Mouse (Mus musculus) kidney, adult 11 months (tissue): ENCODE measurements around the gene Dab1.

Experiments
- DNase-seq: peaks from one replicate; pipeline ENCODE4 v3.0.0; 2022

The Dab1 gene

DNA sequence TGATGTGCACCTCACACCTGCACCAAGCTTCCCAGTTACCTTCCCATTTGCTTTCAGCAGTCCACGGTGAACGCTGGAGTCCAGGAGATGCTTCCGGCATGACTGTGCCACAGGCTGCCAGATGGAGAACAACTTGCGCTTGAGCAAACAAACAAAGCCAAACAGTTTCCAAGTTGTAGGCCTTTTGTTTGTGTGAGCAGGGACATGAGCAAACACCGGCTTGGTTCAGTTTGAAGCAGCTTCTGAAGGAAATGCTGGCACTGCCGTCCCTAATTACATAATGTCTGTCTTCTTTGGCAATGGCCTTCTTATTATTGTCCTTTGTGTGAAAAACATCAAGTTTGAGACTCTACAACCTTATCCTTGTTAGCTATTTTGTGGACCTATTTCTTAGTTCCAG is 664.7 kb downstream of the Dab1 start:
- no peak for DNase-seq

DNA sequence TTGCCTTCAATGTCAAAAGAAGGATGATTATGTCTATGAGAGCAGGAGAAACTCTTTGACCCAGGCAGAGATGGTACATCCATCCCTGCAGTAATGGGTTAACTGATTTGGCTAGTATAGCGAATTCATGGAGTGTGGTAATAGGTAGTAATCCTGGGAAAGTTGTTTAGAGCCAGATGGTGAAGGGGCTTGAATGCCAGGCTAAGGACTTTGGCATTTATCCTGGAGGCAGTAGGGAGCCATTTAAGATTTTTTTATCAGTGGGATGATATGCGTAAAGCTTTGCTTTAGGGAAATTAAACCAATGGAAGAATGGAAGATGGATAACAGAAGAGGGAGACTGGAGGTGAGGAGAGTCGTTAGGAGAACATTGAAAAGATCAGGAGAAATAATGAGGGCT is 669.2 kb downstream of the Dab1 start:
- DNase-seq = no peak

DNA sequence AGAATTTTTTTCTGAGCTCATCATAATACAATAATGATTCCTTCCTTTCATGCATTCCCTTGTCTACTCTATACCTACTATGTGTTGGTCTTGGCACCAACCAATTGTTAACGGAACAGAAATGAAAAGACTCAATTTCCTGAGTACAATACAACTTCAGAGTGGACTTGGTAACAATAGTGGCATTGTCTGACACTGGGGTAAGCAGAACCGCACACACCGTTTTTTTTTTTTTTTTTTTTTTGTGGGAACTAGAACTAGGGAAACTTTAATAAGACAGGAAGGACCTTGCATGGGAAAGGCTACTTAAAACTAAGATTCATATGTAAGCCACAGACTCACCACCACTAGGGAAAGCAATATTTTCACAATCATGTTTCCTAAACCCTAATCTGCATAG is 682.6 kb downstream of the Dab1 start:
- no peak for DNase-seq

DNA sequence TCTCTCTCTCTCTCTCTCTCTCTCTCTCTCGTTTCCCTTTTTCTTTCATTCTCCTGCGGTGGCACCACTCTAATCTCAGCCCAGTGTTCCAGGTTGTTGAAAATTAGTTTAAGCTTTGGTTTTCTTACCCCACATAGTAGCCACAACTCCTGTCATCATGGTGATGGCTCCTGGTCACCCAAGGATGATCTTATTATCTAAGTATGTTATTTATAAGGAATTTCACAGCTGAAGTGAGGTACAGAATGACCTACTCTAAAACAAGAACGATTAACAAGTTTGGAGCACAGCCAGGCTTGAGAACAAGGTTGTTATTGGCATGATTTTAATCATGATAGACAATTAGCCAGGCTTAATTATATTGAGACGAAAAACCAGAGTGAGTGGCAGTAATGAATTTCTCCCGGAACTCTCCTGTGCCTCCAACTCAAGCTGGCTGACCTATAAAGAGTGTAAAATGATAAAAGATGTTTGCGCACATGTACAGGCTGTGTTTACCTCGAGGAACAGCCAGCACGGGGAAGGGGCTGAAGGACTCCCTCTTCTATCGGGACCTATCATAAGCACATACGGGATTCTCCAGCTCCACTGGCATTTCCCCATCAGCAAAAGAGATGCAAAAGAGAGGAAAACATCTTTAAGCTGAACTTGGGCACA is 684.0 kb downstream of the Dab1 start:
- DNase-seq = no peak

DNA sequence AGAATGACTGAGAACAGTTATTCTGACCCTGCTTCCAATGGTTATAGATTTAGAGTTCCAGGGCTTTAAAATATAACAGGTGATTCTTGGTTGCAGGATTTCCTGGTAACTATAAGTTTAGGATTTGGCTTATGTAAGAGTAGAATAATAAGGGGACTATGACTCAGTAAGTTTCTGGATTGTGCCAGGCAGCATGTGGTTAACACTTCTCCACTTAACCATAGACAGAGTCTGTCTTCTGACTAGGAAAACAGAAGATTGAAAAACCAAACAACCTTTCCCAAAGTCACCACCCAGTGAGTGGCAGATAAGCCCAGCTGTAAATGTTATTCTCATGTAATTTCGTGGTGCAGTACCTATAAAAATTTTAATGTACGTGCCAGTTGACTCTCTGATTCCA is 688.6 kb downstream of the Dab1 start:
- DNase-seq = no peak

DNA sequence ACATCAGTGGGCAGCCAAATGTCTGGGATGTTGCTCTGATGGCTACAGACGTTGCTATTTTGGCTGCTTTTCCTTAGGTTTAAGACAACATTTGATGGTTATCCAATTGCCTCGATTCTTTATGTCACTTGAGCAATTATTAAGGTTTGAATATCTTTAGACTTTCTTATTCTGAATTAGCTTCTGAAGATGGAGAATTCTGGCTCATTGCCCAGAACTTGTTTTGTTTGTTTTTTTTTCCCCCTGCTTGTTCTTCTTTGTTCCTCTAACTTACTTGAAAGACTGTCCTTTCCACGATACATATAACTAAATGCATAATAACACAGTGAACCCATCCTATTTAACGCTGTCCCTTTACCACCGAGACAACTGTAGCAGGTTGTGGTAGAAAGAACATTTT is 707.1 kb downstream of the Dab1 start:
- DNase-seq = no peak

DNA sequence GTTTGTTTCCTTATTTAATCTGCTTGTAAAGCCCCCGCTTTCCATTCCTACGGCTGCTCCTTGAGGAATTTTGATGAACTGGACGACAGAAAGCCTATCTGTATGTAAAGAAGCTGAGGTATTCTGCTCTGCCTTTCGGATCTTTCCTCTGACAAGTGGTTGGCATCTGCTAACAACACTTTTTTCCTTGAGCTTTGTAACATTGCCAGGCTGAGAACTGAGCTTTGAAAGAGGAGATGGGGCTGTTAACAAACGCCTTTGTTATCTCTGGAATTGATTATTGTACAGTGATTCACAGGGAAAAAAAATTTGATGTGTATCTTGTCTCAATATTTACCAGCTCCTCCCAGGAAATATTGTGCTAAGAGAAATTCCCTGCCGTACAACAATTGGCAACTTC is 712.7 kb downstream of the Dab1 start:
- DNase-seq = no peak

DNA sequence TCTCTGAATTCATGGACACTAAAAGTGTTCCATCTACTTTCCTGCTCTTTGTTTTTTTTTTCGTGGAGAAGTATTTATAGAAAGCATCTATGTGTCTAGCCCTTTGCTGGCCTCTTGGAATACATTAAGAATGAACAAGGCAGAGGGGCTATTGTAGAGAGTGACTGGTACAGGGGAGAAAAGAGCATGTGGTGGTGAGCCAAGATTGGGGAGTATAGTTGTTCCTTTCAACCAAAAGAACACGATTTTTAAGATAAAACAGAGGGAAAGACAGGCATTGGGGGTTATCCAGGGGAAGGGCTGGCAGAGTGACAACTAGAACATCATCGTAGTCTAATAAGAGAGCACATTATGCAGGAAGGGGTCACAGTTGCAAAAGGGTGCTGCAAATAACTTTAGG is 713.2 kb downstream of the Dab1 start:
- DNase-seq = no peak

DNA sequence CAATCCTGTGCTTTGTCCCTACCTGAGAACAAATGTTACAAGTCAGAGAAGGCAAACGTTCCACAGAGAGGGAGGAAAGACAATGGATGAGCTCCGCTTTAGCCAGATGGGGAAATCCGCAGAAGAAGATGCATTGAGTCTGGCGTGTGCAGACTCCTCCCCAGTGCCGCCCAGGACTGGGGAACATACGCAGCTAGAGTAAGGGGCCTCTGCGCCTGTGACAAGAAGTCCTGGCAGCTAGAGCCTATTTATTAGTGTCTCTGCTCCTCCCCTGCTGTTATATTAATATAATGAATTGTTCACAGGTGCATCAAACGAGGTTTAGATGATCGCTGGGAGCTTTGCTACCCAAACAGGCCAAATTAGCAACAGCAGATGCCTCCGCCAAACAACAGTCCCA is 718.1 kb downstream of the Dab1 start:
- no peak for DNase-seq

DNA sequence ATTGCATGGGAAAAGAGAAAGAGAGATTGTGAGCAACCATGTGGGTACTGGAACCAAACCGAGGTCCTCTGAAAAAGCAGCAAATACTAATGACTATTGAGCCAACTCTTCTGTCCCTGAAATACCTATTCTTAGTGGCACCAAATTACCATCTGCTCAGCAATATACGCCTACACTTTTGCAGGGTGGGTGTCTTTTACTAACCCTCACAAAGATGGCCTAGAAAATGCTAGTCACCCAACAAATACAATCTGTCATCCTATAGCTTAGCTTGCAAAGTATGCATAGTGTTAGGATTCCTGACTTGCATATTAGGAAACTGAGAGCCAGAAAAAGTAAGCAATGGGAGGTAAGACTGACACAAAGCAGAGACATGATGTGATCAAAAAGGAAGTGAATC is 719.2 kb downstream of the Dab1 start:
- DNase-seq = no peak

DNA sequence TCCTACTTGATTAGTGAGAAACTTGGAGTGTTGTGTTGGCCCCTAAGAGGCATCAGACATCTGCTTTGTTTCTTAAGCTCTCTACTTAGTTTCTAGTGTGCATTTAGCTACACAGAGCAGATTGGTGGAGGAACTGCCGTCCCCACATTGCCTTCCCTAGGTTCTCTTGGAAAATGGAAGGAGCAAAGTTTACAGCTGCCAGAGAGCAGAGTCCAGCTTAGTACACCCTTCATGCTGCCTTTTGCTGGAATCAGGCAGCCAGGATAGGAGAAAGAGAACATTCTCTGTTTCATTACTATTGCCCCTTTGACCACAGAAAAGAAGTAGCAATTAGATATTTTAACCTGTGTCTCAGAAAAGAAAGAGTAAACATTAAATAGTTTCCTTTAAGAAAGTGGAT is 742.2 kb downstream of the Dab1 start:
- DNase-seq = no peak

DNA sequence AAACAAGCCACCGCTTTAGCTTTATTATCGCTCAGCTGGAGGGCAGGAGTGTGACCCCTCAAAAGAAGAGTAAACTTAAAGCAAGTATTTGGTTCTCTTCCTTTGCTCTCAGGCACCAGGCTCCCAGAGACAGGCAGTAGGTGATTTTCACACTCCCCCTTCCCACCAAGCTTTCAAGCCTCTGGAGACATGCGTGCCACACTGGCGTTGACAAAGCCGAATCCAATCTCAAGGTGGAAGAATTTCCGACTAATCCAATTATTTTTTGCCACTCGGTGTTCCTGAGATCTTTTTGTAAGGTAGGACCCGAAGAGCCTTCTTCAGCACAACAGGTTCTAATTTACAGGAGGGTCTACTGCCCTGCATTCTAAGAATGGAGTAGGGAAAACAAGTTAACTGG is 747.3 kb downstream of the Dab1 start:
- DNase-seq = no peak

DNA sequence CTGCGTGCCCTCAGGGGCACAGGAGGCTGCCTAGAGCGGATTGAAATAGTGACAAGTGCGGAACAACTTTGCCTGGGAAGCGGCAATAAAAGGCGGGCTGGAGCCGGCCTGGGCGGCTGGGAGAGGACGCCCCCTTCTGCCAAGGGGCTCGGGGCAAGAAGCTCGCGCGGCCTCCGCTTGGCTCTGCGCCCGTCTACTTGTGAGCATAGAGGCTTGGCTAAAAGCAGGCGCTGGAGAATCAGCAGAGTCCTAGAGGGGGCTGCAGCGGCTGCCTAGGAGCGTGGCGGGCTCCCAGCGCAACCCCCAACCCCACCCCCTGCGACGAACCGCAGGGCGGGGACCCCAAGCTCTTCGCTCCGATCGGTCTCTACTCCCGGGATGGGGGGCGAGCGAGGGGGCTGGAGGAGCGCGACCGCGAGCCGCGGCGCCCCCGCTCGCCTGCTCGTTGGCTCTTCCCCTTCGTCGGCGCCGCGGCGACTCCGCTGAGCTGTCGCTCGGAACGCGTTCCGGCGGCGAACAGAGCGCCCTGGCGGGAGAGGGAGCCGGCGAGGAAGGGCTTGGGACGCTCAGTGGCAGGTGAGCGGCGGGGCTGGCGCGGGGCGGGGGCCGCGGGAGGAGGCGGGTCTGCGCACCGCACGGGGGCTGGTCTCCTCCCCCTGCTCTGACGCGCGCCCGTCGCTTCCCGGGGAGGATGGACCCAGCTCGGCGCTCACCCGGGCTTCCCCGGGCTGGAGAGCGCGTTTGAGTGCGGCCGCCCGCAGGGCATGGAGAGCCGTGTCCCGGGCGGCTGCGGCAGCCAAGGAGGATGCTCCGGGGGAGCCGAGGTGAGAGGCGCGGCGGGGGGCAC is 748.0 kb downstream of the Dab1 start:
- peak; percentile 67 for DNase-seq

DNA sequence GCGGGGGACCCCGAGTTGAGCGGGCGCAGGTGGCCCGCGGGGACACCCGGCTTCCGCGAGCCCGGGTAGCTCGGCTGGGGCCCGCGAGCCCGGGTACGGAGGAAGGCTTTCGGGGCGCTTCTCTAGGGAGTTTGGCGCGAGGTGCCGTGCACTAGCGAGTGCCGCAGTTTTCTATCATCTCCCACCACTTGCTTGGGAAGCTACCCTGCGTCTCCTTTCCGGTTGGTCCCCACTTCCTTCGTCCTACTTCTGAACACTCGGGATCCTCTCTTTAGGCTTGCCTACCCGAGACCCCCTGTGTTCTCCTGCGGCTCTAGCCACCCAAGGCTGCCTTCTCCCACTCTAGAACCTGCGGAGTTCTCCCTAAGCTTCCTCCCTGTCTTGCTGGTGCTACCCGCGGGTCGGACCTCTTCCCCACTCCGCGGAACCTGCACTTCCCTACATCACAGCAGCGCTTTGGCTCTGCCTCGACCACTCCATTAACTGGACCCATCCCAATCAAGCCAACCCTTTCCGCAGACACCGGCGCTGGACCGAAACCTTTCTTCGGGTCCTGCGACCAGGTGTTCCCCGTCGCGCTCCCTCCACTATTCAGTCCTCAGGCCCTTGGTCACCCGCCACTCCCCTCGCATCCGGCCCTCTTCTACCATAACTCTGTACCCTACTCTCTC is 748.7 kb downstream of the Dab1 start:
- DNase-seq = no peak

DNA sequence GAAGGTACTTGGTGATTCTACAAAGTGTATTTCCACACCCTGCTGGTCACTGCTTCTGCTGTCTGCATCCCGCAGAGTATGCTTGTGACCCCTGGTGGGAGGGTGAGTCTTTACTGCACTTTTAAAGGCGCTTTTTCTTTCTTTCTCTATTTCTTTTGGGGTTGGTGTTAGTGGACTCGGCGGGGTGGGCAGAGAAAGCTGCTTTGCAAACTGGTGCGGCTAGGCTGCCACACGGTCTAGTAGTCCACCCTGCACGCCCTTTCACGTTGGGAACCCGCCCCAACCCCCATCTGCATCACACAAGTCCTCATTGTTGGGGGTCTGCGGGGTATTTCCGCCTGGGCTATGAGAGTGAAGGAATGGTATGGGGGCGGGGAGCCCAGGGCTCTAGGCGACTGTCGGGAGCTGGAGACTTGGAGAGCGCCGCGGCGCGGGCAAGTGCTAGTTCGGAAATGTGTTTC is 749.4 kb downstream of the Dab1 start:
- no peak for DNase-seq

DNA sequence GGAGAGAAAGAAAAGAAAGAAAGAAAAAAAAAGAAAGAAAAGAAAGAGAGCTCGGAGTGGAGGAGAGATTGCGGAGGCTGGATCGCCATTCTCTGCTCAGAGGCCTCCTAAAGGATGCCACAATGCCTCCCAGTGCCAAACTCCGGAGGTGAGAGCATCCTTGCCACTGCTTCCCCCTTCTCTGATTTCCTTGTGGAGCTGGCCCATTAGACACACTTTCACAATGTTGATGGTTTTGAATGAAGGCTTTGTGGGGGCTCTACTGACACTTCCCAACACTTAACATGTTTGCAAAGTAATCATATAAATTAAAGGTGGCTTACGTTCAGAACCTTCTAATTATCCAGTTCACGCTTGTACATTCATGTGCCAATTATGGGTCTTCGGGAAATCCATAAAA is 749.9 kb downstream of the Dab1 start:
- no peak for DNase-seq

DNA sequence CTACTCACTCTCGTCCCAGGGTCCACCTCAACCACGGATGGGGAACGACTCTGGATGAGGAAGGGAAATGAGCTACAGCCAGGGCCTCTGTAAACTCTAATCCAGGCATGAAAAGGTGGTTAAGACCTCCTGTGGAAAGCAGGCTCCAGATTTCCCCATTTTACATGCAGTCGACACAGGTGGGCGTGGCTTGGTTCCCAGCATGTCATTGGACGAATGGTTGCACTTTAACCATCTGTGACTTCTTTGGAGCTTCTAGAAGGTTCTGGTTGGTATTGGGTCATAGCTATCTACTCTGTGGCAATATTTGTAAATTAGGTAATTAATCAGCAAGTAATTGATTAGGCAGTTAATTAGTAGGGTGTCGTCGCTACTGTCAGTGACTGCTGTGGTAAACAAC is 752.0 kb downstream of the Dab1 start:
- no peak for DNase-seq

DNA sequence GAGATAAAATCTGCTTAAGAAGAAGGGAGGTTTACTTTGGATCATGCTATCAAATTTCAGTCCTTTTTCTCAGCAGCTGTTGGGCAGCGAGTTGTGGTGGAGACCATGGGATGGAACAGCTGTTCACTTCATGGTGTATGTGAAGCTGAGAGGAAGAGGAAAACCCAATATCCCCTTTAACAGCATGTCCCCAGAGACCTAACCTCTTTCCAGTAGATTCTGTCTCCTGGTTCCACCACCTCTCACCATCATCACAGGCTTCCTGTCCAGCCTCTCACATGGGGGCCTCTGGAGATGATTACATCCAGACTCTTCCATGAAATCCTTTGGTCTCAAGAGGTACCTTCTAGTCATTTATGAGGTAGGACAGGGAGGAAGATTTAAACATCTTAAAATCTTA is 755.0 kb downstream of the Dab1 start:
- DNase-seq = no peak

DNA sequence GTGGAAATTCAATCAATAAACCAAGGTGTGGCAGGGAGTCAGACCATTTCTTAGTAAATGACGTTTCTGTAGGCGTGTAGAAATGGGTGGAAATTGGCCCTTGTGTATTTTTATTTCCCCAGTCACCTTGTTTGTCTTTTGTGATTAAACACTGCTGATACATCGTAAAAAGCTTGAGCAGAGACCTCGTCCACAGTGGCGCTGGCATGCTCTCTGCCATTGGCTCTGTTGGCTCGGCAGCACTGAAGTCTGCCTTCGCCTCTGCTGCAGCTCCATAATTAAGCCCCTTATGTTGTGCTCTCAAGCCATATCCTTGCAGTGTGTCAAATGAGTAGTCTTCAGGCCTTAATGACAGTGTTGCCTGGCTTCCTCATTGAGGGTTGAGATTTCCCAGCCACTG is 765.5 kb downstream of the Dab1 start:
- no peak for DNase-seq

DNA sequence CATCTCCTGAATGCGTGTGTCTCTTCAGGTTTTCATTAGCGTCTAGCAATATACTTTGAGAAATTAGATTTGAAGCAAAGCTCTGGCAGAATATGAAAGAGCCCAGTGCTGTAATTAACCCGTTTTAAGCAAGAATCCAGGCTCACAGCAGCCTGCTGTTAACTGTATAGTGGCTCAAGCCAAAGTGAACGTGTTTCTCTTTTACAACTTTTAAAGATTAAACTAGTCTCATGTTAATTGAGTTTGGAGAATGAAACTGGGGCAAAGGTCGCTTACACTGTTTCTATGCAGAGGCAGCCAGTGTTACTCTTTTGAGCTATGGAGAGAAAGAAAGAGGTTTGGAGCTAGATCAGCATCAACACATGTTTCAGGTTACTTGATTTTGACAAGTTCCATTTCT is 766.1 kb downstream of the Dab1 start:
- DNase-seq = peak; percentile 58

DNA sequence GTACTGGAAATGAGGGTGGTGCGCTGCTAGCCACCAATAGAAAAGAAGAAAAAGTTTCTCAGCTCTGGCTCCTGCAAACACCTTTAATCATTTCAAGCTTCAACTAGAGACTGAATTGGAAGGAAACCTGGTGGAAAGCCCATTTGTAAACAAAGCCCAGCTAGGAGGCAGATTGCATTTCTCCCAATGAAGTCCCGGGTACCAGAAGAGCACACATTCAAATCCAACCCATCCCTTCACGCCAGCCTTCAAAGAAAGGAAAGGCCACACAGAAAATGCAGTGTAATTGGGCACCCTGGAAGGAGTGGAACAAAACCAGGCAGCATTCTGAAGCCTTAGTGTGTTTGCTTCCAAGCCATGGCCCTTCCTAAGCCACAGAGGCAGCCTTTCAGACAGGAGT is 776.4 kb downstream of the Dab1 start:
- no peak for DNase-seq

DNA sequence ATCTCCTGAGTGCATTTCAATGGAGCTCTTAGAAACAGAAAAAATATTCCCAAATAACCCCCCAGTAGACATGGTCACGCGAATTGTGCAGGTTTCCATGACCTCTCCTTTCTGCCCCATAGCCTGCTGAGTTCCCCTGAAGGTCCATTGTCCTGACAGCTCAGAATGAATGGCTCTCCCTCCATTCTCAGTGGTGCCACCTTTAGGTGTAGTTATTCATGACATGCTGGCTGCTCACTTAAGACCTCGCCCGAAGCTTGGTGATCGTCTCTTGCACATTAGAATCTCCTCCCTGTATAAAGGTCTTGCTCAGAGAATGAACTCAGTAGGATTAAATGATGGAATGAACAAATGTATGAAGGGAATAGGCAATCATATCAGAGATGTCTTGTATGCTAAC is 776.9 kb downstream of the Dab1 start:
- no peak for DNase-seq

DNA sequence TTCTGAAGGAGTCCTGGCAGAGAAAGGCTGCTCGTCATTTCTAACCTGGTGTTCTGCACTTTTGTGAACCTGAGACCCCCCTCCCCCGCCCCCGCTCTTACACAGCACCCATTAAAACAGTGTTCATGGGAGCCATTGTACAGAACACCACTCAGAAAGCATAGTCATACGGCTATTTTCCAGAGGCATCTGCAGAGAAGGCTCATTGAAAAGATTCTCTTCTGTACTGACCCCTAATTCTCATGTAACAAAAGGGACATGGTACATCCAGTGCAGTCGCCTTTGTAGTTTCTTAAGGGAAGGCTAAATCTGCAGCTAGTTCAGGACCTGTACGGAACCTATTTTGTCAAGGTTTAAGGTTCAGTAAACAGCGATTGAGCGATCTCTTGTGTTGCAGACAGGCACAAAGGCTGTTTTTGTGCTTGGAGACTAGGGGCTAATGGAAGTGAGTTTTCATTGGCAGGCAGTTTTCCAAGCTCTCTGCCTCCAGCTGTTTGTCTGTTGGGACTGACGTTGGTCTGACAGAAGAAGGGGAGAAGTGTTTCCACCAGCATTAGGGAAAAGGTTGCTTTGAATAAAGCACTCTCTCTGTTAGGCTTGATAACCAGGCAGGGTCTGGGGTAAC is 780.1 kb downstream of the Dab1 start:
- no peak for DNase-seq

DNA sequence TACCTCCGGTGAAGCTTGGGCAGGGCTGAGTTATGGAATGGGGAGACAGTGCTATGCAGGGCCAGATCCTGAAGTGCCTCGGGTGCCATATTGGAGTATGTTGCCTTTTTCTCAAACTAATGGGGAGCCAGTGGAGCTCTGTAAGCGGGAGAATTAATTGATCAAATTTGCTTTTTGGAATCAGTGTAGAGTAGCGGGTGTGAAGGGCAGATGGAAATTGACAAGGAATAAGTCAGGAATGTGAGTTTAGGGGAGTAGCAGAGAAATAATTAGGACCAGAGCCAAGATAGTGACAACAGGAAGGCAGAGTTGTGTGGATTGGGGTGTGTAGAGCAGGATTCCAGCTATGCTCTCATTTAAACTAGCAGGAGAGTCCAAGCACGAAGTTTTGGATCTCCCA is 784.9 kb downstream of the Dab1 start:
- no peak for DNase-seq
